Mouse (Mus musculus): ENCODE measurements at regions not wholly inside any gene's neighbourhood (a gene's known extent, or its start where the extent isn't known, plus 50 kb on each side); places are given as distances from the start of the nearest gene placed in this dataset.

- H3K4me1 ChIP-seq (ENCODE audit: control insufficient read depth, insufficient read depth, low read length): peaks cover 6% of the 10 kb centered on the region; the same call in 1 of the 2 replicates
- no peak overlapping the region for H3K9ac ChIP-seq (ENCODE audit: low read depth, low read length)
- H3K9me3 ChIP-seq (ENCODE audit: control insufficient read depth, low read length): no peaks in the 10 kb centered on the region
- 71% methylated on average over 8 of the region's 8 CpGs for WGBS
- H3K4me2 ChIP-seq (ENCODE audit: low read depth, low read length): no peak overlapping the region
- H3K27me3 ChIP-seq (replicated peaks; ENCODE audit: control insufficient read depth, insufficient read depth, low read length): no peaks in the 10 kb centered on the region
- ATAC-seq (ENCODE audit: low read depth) (no peak), DNase-seq (ENCODE audit: low spot score) (no peak)
- H3K36me3 ChIP-seq (ENCODE audit: control insufficient read depth, insufficient read depth, low read length): no peaks in the 10 kb centered on the region
- H3K27ac ChIP-seq (replicated peaks; ENCODE audit: low read depth, low read length): no peak overlapping the region
- no peak overlapping the region for H3K4me3 ChIP-seq (ENCODE audit: low read depth, low read length)
Measured at GRCm38 (mm10) chr13:97589626-97590025, 170.8 kb downstream of the Gm10260 start.

GRCm38 (mm10) chr13:97588085-97588484 lies 172.3 kb downstream of the Gm10260 start:
- Histone ChIP-seq H3K4me1 (ENCODE audit: control insufficient read depth, insufficient read depth, low read length) (peaks cover 6% of the 10 kb centered on the region; the same call in 1 of the 2 replicates), H3K27me3 (replicated peaks; ENCODE audit: control insufficient read depth, insufficient read depth, low read length) (no peaks in the 10 kb centered on the region), H3K4me3 (ENCODE audit: low read depth, low read length) (no peak overlapping the region), H3K9me3 (ENCODE audit: control insufficient read depth, low read length) (no peaks in the 10 kb centered on the region), H3K36me3 (ENCODE audit: control insufficient read depth, insufficient read depth, low read length) (no peaks in the 10 kb centered on the region), H3K9ac (ENCODE audit: low read depth, low read length) (no peak overlapping the region), H3K27ac (replicated peaks; ENCODE audit: low read depth, low read length) (no peak overlapping the region), H3K4me2 (ENCODE audit: low read depth, low read length) (no peak overlapping the region)
- 47% methylated on average over 1 of the region's 1 CpGs for WGBS
- DNase-seq (ENCODE audit: low spot score) (no peak), ATAC-seq (ENCODE audit: low read depth) (no peak)

GRCm38 (mm10) chr13:97587088-97587487 lies 173.3 kb downstream of the Gm10260 start:
- peaks cover 6% of the 10 kb centered on the region; the same call in 1 of the 2 replicates for H3K4me1 ChIP-seq (ENCODE audit: control insufficient read depth, insufficient read depth, low read length)
- no peaks in the 10 kb centered on the region for H3K27me3 ChIP-seq (replicated peaks; ENCODE audit: control insufficient read depth, insufficient read depth, low read length)
- no peak overlapping the region for H3K4me2 ChIP-seq (ENCODE audit: low read depth, low read length)
- H3K9me3 ChIP-seq (ENCODE audit: control insufficient read depth, low read length): no peaks in the 10 kb centered on the region
- no peak overlapping the region for H3K4me3 ChIP-seq (ENCODE audit: low read depth, low read length)
- ATAC-seq (ENCODE audit: low read depth) (no peak), DNase-seq (ENCODE audit: low spot score) (no peak)
- H3K36me3 ChIP-seq (ENCODE audit: control insufficient read depth, insufficient read depth, low read length): no peaks in the 10 kb centered on the region
- H3K9ac ChIP-seq (ENCODE audit: low read depth, low read length): no peak overlapping the region
- 58% methylated on average over 1 of the region's 1 CpGs for WGBS
- H3K27ac ChIP-seq (replicated peaks; ENCODE audit: low read depth, low read length): no peak overlapping the region

DNA sequence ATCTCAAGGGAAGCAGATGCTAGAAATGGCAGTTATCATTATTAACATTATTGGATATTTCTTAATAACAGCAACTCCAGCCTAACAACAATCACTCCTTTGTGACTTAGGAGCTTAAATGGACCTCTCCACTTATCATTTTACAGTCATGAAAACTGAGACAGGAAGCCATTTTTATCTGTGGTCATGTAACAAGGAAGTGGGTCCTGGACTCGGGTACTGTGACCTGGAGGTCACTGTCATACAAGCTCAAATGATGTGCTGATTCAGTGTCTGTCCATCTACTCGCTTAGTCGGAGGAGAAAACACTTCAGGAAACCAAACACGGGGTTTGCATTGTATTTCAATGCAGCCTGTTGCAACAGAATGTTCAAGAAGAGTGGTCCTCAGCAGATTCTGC lies 176.4 kb downstream of the Gm10260 start:
- WGBS: 67% methylated on average over 4 of the region's 4 CpGs
- H3K9ac ChIP-seq (ENCODE audit: low read depth, low read length): no peak overlapping the region
- no peak for ATAC-seq (ENCODE audit: low read depth)
- H3K4me2 ChIP-seq (ENCODE audit: low read depth, low read length): no peak overlapping the region
- H3K27me3 ChIP-seq (replicated peaks; ENCODE audit: control insufficient read depth, insufficient read depth, low read length): no peaks in the 10 kb centered on the region
- no peak overlapping the region for H3K4me3 ChIP-seq (ENCODE audit: low read depth, low read length)
- peaks cover 13% of the 10 kb centered on the region; the same call in 1 of the 2 replicates for H3K4me1 ChIP-seq (ENCODE audit: control insufficient read depth, insufficient read depth, low read length)
- H3K27ac ChIP-seq (replicated peaks; ENCODE audit: low read depth, low read length): no peak overlapping the region
- no peaks in the 10 kb centered on the region for H3K9me3 ChIP-seq (ENCODE audit: control insufficient read depth, low read length)
- no peak for DNase-seq (ENCODE audit: low spot score)
- no peaks in the 10 kb centered on the region for H3K36me3 ChIP-seq (ENCODE audit: control insufficient read depth, insufficient read depth, low read length)

DNA sequence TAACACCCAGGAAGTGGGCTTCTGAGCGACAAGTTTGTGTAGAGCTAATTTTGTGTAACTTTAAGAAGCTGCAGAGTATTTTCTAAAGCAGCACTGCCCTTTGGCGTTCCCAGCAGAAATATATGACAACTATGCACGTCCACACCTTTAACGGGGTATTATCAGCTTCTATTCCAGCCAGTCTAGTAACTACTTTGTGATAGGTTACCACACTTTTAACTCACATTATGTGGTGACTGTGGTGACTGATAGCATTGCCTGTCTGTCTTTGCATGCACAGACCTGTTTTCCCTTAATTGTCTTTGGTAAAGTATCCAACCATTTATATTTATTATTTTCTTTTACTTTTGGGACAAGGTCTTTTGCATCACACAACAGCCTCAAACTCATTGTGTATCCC lies 179.1 kb downstream of the Gm10260 start:
- Histone ChIP-seq H3K27me3 (replicated peaks; ENCODE audit: control insufficient read depth, insufficient read depth, low read length) (no peaks in the 10 kb centered on the region), H3K4me3 (ENCODE audit: low read depth, low read length) (no peak overlapping the region), H3K4me2 (ENCODE audit: low read depth, low read length) (no peak overlapping the region), H3K9me3 (ENCODE audit: control insufficient read depth, low read length) (no peaks in the 10 kb centered on the region), H3K27ac (replicated peaks; ENCODE audit: low read depth, low read length) (no peak overlapping the region), H3K9ac (ENCODE audit: low read depth, low read length) (no peak overlapping the region), H3K4me1 (ENCODE audit: control insufficient read depth, insufficient read depth, low read length) (peaks cover 10% of the 10 kb centered on the region; the same call in 1 of the 2 replicates), H3K36me3 (ENCODE audit: control insufficient read depth, insufficient read depth, low read length) (no peaks in the 10 kb centered on the region)
- no peak for DNase-seq (ENCODE audit: low spot score)
- WGBS: 80% methylated on average over 4 of the region's 4 CpGs
- ATAC-seq (ENCODE audit: low read depth): no peak

- Histone ChIP-seq H3K27ac (replicated peaks; ENCODE audit: low read depth, low read length) (no peak overlapping the region), H3K4me3 (ENCODE audit: low read depth, low read length) (no peak overlapping the region), H3K27me3 (replicated peaks; ENCODE audit: control insufficient read depth, insufficient read depth, low read length) (no peaks in the 10 kb centered on the region), H3K9me3 (ENCODE audit: control insufficient read depth, low read length) (no peaks in the 10 kb centered on the region), H3K4me2 (ENCODE audit: low read depth, low read length) (no peak overlapping the region), H3K4me1 (ENCODE audit: control insufficient read depth, insufficient read depth, low read length) (peaks cover 10% of the 10 kb centered on the region; the same call in 1 of the 2 replicates), H3K9ac (ENCODE audit: low read depth, low read length) (no peak overlapping the region), H3K36me3 (ENCODE audit: control insufficient read depth, insufficient read depth, low read length) (no peaks in the 10 kb centered on the region)
- ATAC-seq (ENCODE audit: low read depth) (no peak), DNase-seq (ENCODE audit: low spot score) (no peak)
- WGBS: 54% methylated on average over 3 of the region's 3 CpGs
Measured at GRCm38 (mm10) chr13:97580241-97580874, 180.1 kb downstream of the Gm10260 start.

DNA sequence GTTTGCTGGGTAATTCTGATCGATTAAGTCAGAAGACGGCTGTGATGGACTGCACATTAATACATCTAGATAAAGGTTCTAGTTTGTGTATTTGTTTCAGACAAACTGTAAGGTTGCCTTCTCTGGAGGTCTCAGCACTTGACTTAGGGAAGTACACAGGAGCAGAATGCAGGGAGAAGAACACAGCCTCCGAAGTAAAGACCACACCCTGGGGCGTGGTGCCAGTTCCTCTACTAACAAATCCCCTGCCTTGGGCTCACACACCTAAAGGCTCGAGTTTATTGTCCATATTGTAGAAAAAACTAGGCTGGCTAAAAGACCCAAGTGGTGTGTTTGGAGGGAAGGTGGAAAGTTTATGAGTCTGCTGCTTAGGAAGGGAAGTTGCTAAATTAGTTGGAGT lies 181.8 kb downstream of the Gm10260 start:
- no peak overlapping the region for H3K27ac ChIP-seq (replicated peaks; ENCODE audit: low read depth, low read length)
- no peaks in the 10 kb centered on the region for H3K27me3 ChIP-seq (replicated peaks; ENCODE audit: control insufficient read depth, insufficient read depth, low read length)
- H3K9ac ChIP-seq (ENCODE audit: low read depth, low read length): no peak overlapping the region
- H3K4me1 ChIP-seq (ENCODE audit: control insufficient read depth, insufficient read depth, low read length): peaks cover 10% of the 10 kb centered on the region; the same call in 1 of the 2 replicates
- H3K9me3 ChIP-seq (ENCODE audit: control insufficient read depth, low read length): no peaks in the 10 kb centered on the region
- DNase-seq (ENCODE audit: low spot score): no peak
- H3K36me3 ChIP-seq (ENCODE audit: control insufficient read depth, insufficient read depth, low read length): no peaks in the 10 kb centered on the region
- ATAC-seq (ENCODE audit: low read depth): no peak
- H3K4me3 ChIP-seq (ENCODE audit: low read depth, low read length): no peak overlapping the region
- 70% methylated on average over 5 of the region's 5 CpGs for WGBS
- H3K4me2 ChIP-seq (ENCODE audit: low read depth, low read length): no peak overlapping the region

GRCm38 (mm10) chr13:97577081-97577785 lies 183.2 kb downstream of the Gm10260 start:
- 30% methylated on average over 9 of the region's 9 CpGs for WGBS
- Histone ChIP-seq H3K4me3 (ENCODE audit: low read depth, low read length) (no peak overlapping the region), H3K4me2 (ENCODE audit: low read depth, low read length) (no peak overlapping the region), H3K4me1 (ENCODE audit: control insufficient read depth, insufficient read depth, low read length) (peaks cover 10% of the 10 kb centered on the region; the same call in 1 of the 2 replicates), H3K27me3 (replicated peaks; ENCODE audit: control insufficient read depth, insufficient read depth, low read length) (no peaks in the 10 kb centered on the region), H3K36me3 (ENCODE audit: control insufficient read depth, insufficient read depth, low read length) (no peaks in the 10 kb centered on the region), H3K27ac (replicated peaks; ENCODE audit: low read depth, low read length) (peak overlapping the region; percentile 34; the same call in 1 of the 2 replicates), H3K9ac (ENCODE audit: low read depth, low read length) (no peak overlapping the region), H3K9me3 (ENCODE audit: control insufficient read depth, low read length) (no peaks in the 10 kb centered on the region)
- DNase-seq (ENCODE audit: low spot score): peak; percentile 73
- ATAC-seq (ENCODE audit: low read depth): peak; percentile 75

Data from embryonic facial prominence, embryonic 14.5 days (tissue).